Mouse (Mus musculus) hindbrain, postnatal 0 days (tissue): ENCODE data around the gene Afdn. TPM values are rescaled to one million over a fixed set of nuclear protein-coding genes. Genes with fewer than 3 reads are reported as not detected.

Source experiments
- ATAC-seq: fragments of 200-750 bp; cut with Nextera tagmentation; 2 replicates; pipeline ENCODE4 v1.8.0; 2017; ENCODE audit warnings: mild to moderate bottlenecking, moderate TSS enrichment, moderate library complexity
- DNase-seq: peaks from one replicate; pipeline ENCODE4 v3.0.0-alpha.2; 2015; ENCODE audit warnings: low spot score
- H3K27ac ChIP-seq: fragments of 300-500 bp; sonication (generic); 2 replicates; pipeline ENCODE4 v1.5.1; 2014; ENCODE audit warnings: mild to moderate bottlenecking
- H3K27me3 ChIP-seq: fragments of 300-500 bp; sonication (generic); 2 replicates; pipeline ENCODE4 v1.6.1; 2014; ENCODE audit warnings: low read length, mixed read lengths; ENCODE audit not compliant: insufficient read depth
- H3K36me3 ChIP-seq: fragments of 300-500 bp; sonication (generic); 2 replicates; pipeline ENCODE4 v1.6.1; 2014; ENCODE audit warnings: low read length, mixed read lengths; ENCODE audit not compliant: insufficient read depth
- H3K4me1 ChIP-seq: fragments of 300-500 bp; sonication (generic); 2 replicates; pipeline ENCODE4 v1.6.1; 2014; ENCODE audit warnings: antibody characterized with exemption, low read length, mixed read lengths; ENCODE audit not compliant: insufficient read depth
- H3K4me2 ChIP-seq: fragments of 300-500 bp; sonication (generic); 2 replicates; pipeline ENCODE4 v1.6.1; 2014; ENCODE audit warnings: low read depth, mild to moderate bottlenecking, low read length, moderate library complexity, mixed read lengths
- H3K4me3 ChIP-seq: fragments of 300-500 bp; sonication (generic); 2 replicates; pipeline ENCODE4 v1.5.1; 2014; ENCODE audit warnings: low read length
- H3K9ac ChIP-seq: fragments of 300-500 bp; sonication (generic); replicated peaks from 2 replicates; pipeline ENCODE4 v1.6.1; 2014; ENCODE audit warnings: mild to moderate bottlenecking, low read length, moderate library complexity, mixed read lengths
- H3K9me3 ChIP-seq: fragments of 300-500 bp; sonication (generic); 2 replicates; pipeline ENCODE4 v1.6.1; 2016; ENCODE audit warnings: low read length, mixed read lengths
- CTCF ChIP-seq: IDR thresholded peaks from 2 replicates; pipeline ENCODE4 v1.5.1; 2016; ENCODE audit warnings: antibody characterized with exemption, control low read depth, low read depth
- WGBS: fragments of 180-500 bp; shearing (Covaris S2); extraction: QIAGEN DNeasy Blood & Tissue Kit; methylation state at CpG from one replicate; pipeline ENCODE4 v1.1.7; 2014; 5-methylcytosine and 5-hydroxymethylcytosine counted together
- polyA plus RNA-seq: library from polyadenylated mRNA; unstranded; fragments of >200 nt; fragmentation: Nextera tagmentation; extraction: Ambion mirVana; gene quantifications from 2 replicates; pipeline ENCODE4 v1.2.1, GENCODE M21; 2015
- total RNA-seq: library from RNA; depleted of rRNA; stranded (reverse); fragments of >200 nt; gene quantifications from 2 replicates; pipeline ENCODE4 v1.2.3, GENCODE M21; 2014

The Afdn gene
- total and polyA plus RNA-seq, 2 experiments from 2014 or later: 78.9 to 127 TPM

GRCm38 (mm10) chr17:13738121-13738776 lies 22.1 kb upstream of the Afdn start:
- TF ChIP-seq CTCF: no peak
- Histone ChIP-seq H3K4me3 (no peak overlapping the region), H3K9ac (no peak overlapping the region), H3K27ac (no peak overlapping the region), H3K9me3 (no peaks in the 10 kb centered on the region), H3K36me3 (no peaks in the 10 kb centered on the region), H3K27me3 (no peaks in the 10 kb centered on the region), H3K4me1 (peaks cover 6% of the 10 kb centered on the region; the same call in 1 of the 2 replicates), H3K4me2 (no peak overlapping the region)
- ATAC-seq (no peak), DNase-seq (no peak)
- WGBS: 65% methylated on average over 7 of the region's 7 CpGs

- Histone ChIP-seq H3K27me3 (no peaks in the 10 kb centered on the region), H3K4me3 (no peak overlapping the region), H3K36me3 (no peaks in the 10 kb centered on the region), H3K4me1 (peaks cover 6% of the 10 kb centered on the region; the same call in 1 of the 2 replicates), H3K27ac (no peak overlapping the region), H3K9ac (no peak overlapping the region), H3K9me3 (no peaks in the 10 kb centered on the region), H3K4me2 (no peak overlapping the region)
- ATAC-seq: no peak
- WGBS: 94% methylated on average over 2 of the region's 2 CpGs
- TF ChIP-seq CTCF: no peak
- no peak for DNase-seq
Measured at GRCm38 (mm10) chr17:13738916-13739315, 21.4 kb upstream of the Afdn start.

GRCm38 (mm10) chr17:13739981-13740380 lies 20.4 kb upstream of the Afdn start:
- H3K36me3 ChIP-seq: no peaks in the 10 kb centered on the region
- no peak overlapping the region for H3K27ac ChIP-seq
- TF ChIP-seq CTCF: no peak
- H3K9ac ChIP-seq: no peak overlapping the region
- H3K4me2 ChIP-seq: no peak overlapping the region
- peaks cover 6% of the 10 kb centered on the region; the same call in 1 of the 2 replicates for H3K4me1 ChIP-seq
- H3K27me3 ChIP-seq: no peaks in the 10 kb centered on the region
- WGBS: 82% methylated on average over 5 of the region's 5 CpGs
- DNase-seq (no peak), ATAC-seq (no peak)
- H3K9me3 ChIP-seq: no peaks in the 10 kb centered on the region
- no peak overlapping the region for H3K4me3 ChIP-seq

- no peaks in the 10 kb centered on the region for H3K27me3 ChIP-seq
- H3K9me3 ChIP-seq: no peaks in the 10 kb centered on the region
- ATAC-seq (no peak), DNase-seq (no peak)
- H3K9ac ChIP-seq: no peak overlapping the region
- 61% methylated on average over 2 of the region's 2 CpGs for WGBS
- H3K4me3 ChIP-seq: no peak overlapping the region
- no peak overlapping the region for H3K27ac ChIP-seq
- H3K36me3 ChIP-seq: no peaks in the 10 kb centered on the region
- no peak overlapping the region for H3K4me2 ChIP-seq
- peaks cover 5% of the 10 kb centered on the region; the same call in 1 of the 2 replicates for H3K4me1 ChIP-seq
- TF ChIP-seq CTCF: no peak
Measured at GRCm38 (mm10) chr17:13740796-13741195, 19.5 kb upstream of the Afdn start.

- ATAC-seq: no peak
- Histone ChIP-seq H3K4me3 (no peak overlapping the region), H3K36me3 (no peaks in the 10 kb centered on the region), H3K9ac (no peak overlapping the region), H3K27me3 (no peaks in the 10 kb centered on the region), H3K9me3 (no peaks in the 10 kb centered on the region), H3K27ac (no peak overlapping the region), H3K4me1 (no peaks in the 10 kb centered on the region), H3K4me2 (no peak overlapping the region)
- 86% methylated on average over 7 of the region's 7 CpGs for WGBS
- TF ChIP-seq CTCF: no peak
- no peak for DNase-seq
Measured at GRCm38 (mm10) chr17:13741611-13742010, 18.7 kb upstream of the Afdn start.

GRCm38 (mm10) chr17:13742334-13742733 lies 18.0 kb upstream of the Afdn start:
- WGBS: 55% methylated on average over 2 of the region's 2 CpGs
- H3K9ac ChIP-seq: no peak overlapping the region
- H3K9me3 ChIP-seq: no peaks in the 10 kb centered on the region
- H3K27ac ChIP-seq: no peak overlapping the region
- H3K4me3 ChIP-seq: no peak overlapping the region
- H3K27me3 ChIP-seq: no peaks in the 10 kb centered on the region
- TF ChIP-seq CTCF: no peak
- no peaks in the 10 kb centered on the region for H3K36me3 ChIP-seq
- H3K4me2 ChIP-seq: no peak overlapping the region
- no peak for ATAC-seq
- H3K4me1 ChIP-seq: no peaks in the 10 kb centered on the region
- no peak for DNase-seq

- ATAC-seq (no peak), DNase-seq (no peak)
- H3K4me3 ChIP-seq: no peak overlapping the region
- TF ChIP-seq CTCF: no peak
- no peaks in the 10 kb centered on the region for H3K27me3 ChIP-seq
- no peaks in the 10 kb centered on the region for H3K36me3 ChIP-seq
- WGBS: 54% methylated on average over 7 of the region's 7 CpGs
- no peak overlapping the region for H3K4me2 ChIP-seq
- H3K27ac ChIP-seq: no peak overlapping the region
- no peaks in the 10 kb centered on the region for H3K9me3 ChIP-seq
- no peak overlapping the region for H3K9ac ChIP-seq
- H3K4me1 ChIP-seq: no peaks in the 10 kb centered on the region
Measured at GRCm38 (mm10) chr17:13742941-13743708, 17.2 kb upstream of the Afdn start.
